Mouse (Mus musculus): Measurements from ENCODE around the gene Knl1. TPM values are rescaled to one million over a fixed set of nuclear protein-coding genes. Genes with fewer than 3 reads are reported as not detected.
"Not testable (repeated sequence)": the region's sequence is repeated elsewhere in the genome, so short reads cannot be mapped to it uniquely, and the experiment has no call there.

Knl1 gene
- polyA plus RNA-seq (2015; fragmentation: Nextera tagmentation; extraction: Ambion mirVana): 52.4 and 53.7 TPM in 2 replicates

DNA sequence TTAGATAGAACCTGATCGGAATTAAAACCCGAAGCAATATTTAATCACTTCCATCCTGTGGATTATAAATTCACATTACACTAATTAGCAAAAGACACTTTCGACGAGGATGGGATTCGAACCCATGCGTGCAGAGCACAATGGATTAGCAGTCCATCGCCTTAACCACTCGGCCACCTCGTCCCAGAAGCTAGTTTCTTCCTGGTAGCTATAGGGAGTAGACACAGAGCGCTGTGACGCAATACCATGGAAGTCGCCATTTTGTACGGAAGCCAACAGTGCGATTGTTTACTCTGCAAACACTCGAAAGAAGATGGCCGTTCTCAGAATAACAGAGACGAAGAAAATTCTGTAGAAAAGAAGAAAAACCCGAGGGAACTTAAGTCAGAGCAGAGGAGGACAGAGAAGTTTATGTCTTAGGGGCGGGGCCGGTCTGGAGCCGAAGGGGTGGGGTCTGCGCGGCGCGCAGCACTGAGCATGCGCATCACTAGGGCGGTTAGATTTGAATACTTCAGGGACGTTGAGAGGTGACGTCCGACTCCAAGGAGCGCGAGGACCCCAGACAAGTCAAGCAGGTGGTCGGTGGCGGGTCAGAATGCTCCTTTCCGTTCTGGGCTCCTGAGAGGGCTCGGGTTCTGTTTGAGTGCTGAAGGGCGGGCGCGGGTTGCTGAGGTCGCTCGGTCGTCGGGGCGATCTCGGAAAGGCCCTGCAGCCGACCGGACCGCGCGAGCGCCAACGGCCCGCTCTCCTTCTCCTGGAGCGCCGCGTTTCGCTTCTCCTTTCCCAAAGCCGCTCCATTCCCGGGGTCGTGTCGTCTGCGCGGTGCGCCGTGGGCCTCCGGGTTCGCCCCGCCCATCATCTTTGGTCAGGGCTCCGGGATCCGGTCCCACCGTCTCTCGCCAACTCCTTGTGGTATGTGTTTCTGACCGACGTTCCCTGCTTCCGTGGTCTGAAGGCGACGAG is at the start of gene Knl1:
Gene Knl1, plus strand, starts transcription at position 471 of the 963 bp plus-strand sequence.
- WGBS: under 1% methylated on average over 77 of the region's 77 CpGs
- H3K36me3 ChIP-seq: no peaks in the 10 kb centered on the region; the same call in 1 of the 2 replicates
- peak within 1 kb of the TSS; percentile 59 for H3K4me2 ChIP-seq
- H3K9me3 ChIP-seq (replicated peaks): no peaks in the 10 kb centered on the region
- peaks cover 14% of the 10 kb centered on the region for H3K4me1 ChIP-seq
- no peaks in the 10 kb centered on the region for H3K27me3 ChIP-seq
- peak within 1 kb of the TSS; percentile 94 for H3K4me3 ChIP-seq (replicated peaks)
- H3K27ac ChIP-seq: peak within 1 kb of the TSS; percentile 96
- peak; percentile 97 for ATAC-seq (replicated peaks; ENCODE audit: low FRiP score)
- peak within 1 kb of the TSS; percentile 71 for H3K9ac ChIP-seq

DNA sequence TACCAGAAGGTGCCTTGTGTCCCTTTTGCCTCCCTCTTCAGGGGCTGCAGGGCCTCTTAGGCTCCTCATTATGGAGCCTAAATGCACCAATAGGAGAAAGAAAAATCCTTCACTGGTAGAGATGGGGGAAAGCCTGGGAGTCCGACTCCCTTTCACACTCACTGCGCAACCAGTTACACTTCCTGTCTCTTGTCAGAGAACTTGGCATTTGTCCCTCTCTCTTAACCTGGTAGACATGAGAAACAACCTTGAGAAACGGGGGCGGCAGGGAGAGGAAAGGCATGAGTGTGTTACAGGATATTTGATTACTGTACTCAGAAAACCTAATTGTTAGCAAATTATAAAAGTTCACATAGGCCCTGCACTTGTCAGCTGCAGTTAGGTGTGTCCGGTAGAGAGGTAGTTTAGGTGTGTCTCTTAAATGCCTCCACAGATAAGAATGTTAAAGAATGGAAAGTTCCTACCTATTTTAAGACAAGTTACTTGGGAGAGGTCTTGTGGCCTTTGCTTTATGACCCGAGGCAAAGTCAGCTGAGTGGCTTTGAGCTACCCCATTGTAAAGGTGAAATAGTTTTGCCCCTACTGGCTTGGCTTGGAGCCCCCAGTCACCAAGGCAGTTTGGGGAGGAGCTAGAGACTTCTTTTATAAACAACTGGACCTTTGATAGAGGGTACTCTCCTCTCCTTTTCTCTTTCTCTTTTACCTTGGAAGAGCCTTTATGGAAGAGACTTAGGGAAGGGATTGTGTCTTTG is 48.6 kb upstream of the Knl1 start:
- Histone ChIP-seq H3K27ac (no peak overlapping the region), H3K36me3 (no peaks in the 10 kb centered on the region), H3K4me1 (no peaks in the 10 kb centered on the region), H3K27me3 (peaks cover 20% of the 10 kb centered on the region), H3K9ac (no peak overlapping the region), H3K4me2 (no peak overlapping the region), H3K9me3 (replicated peaks) (no peaks in the 10 kb centered on the region), H3K4me3 (replicated peaks) (no peak overlapping the region)
- WGBS: 51% methylated on average over 6 of the region's 6 CpGs
- ATAC-seq (replicated peaks; ENCODE audit: low FRiP score): no peak

DNA sequence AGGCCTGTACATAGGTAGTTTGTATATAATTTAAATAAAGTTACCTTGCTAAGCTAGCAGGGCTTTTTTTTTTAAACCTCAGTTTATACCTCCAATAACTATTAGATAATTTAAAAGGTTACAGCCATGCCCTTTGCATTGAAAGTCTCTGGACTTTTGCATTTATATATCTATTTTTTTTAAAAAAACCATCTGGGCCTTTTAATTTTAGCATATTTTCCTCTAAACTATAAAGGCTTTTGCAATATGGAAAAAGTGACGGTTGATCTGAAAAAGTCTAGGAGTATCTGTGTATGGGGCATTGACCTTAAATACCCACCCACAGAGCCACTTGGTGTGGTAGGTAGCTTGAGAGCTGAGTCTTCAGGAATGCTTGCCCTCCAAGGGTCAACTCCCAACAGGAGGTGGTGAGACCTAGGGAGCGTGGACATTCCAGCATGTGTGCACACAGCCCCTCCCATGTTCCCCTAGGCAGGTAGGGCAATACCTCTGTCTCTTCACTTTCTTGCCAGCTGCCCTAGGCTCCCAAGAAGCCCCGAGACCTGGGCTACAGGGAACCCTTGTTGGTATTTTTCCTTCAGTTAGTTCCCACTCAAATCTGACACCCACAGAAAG is 47.8 kb upstream of the Knl1 start:
- no peaks in the 10 kb centered on the region for H3K36me3 ChIP-seq
- H3K27ac ChIP-seq: no peak overlapping the region
- no peak overlapping the region for H3K4me3 ChIP-seq (replicated peaks)
- H3K9ac ChIP-seq: no peak overlapping the region
- H3K27me3 ChIP-seq: peaks cover 20% of the 10 kb centered on the region
- no peak for ATAC-seq (replicated peaks; ENCODE audit: low FRiP score)
- 81% methylated on average over 3 of the region's 3 CpGs for WGBS
- no peaks in the 10 kb centered on the region for H3K9me3 ChIP-seq (replicated peaks)
- H3K4me2 ChIP-seq: no peak overlapping the region
- H3K4me1 ChIP-seq: no peaks in the 10 kb centered on the region

- no peak overlapping the region for H3K4me3 ChIP-seq (replicated peaks)
- H3K27ac ChIP-seq: no peak overlapping the region
- ATAC-seq (replicated peaks; ENCODE audit: low FRiP score): no peak
- 84% methylated on average over 7 of the region's 7 CpGs for WGBS
- H3K4me1 ChIP-seq: no peaks in the 10 kb centered on the region
- H3K27me3 ChIP-seq: no peaks in the 10 kb centered on the region
- no peaks in the 10 kb centered on the region for H3K36me3 ChIP-seq
- H3K9ac ChIP-seq: no peak overlapping the region
- no peak overlapping the region for H3K4me2 ChIP-seq
- H3K9me3 ChIP-seq (replicated peaks): no peaks in the 10 kb centered on the region
Measured at GRCm38 (mm10) chr2:119006886-119007285, 40.0 kb upstream of the Knl1 start.

DNA sequence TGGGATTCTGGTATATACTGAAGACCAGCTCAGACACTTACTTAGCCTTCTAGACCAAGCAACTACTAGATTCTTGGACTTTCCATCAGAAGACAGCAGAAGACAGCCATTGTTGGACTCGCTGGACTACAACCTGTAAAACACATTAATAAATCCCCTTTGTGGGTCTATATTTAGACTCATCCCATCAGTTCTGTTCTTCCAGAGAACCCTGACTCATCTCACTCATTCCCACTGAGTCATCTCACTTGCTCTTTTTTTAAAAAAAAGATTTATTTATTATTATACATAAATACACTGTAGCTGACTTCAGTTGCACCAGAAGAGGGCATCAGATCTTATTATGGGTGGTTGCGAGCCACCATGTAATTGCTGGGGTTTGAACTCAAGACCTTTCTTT is 37.5 kb upstream of the Knl1 start:
- H3K27ac ChIP-seq: no peak overlapping the region
- H3K36me3 ChIP-seq: no peaks in the 10 kb centered on the region
- ATAC-seq (replicated peaks; ENCODE audit: low FRiP score): no peak
- no peaks in the 10 kb centered on the region for H3K27me3 ChIP-seq
- H3K4me3 ChIP-seq (replicated peaks): no peak overlapping the region
- H3K9me3 ChIP-seq (replicated peaks): no peaks in the 10 kb centered on the region
- no peak overlapping the region for H3K4me2 ChIP-seq
- H3K4me1 ChIP-seq: no peaks in the 10 kb centered on the region
- WGBS: 96% methylated on average over 2 of the region's 2 CpGs
- H3K9ac ChIP-seq: no peak overlapping the region

- WGBS: 63% methylated on average over 7 of the region's 7 CpGs
- Histone ChIP-seq H3K36me3 (peaks cover 16% of the 10 kb centered on the region), H3K4me3 (replicated peaks) (no peak overlapping the region), H3K27ac (no peak overlapping the region), H3K4me2 (no peak overlapping the region), H3K9ac (no peak overlapping the region), H3K4me1 (peaks cover 23% of the 10 kb centered on the region), H3K9me3 (replicated peaks) (peaks cover 3% of the 10 kb centered on the region; the same call in 1 of the 2 replicates), H3K27me3 (no peaks in the 10 kb centered on the region)
- no peak for ATAC-seq (replicated peaks; ENCODE audit: low FRiP score)
Measured at GRCm38 (mm10) chr2:119014989-119015388, 31.9 kb upstream of the Knl1 start.

- ATAC-seq (replicated peaks; ENCODE audit: low FRiP score): no peak
- peaks cover 23% of the 10 kb centered on the region for H3K4me1 ChIP-seq
- no peak overlapping the region for H3K4me3 ChIP-seq (replicated peaks)
- no peak overlapping the region for H3K27ac ChIP-seq
- H3K36me3 ChIP-seq: peaks cover 23% of the 10 kb centered on the region
- H3K4me2 ChIP-seq: no peak overlapping the region; the same call in 1 of the 2 replicates
- no peaks in the 10 kb centered on the region for H3K27me3 ChIP-seq
- H3K9me3 ChIP-seq (replicated peaks): peaks cover 3% of the 10 kb centered on the region; the same call in 1 of the 2 replicates
- no peak overlapping the region for H3K9ac ChIP-seq
- WGBS: 35% methylated on average over 12 of the region's 12 CpGs
Measured at GRCm38 (mm10) chr2:119015604-119016180, 31.2 kb upstream of the Knl1 start.

- WGBS: 90% methylated on average over 4 of the region's 4 CpGs
- not testable (repeated sequence) for ATAC-seq (replicated peaks; ENCODE audit: low FRiP score); H3K9me3 ChIP-seq (replicated peaks); H3K4me2 ChIP-seq; H3K4me3 ChIP-seq (replicated peaks); H3K9ac ChIP-seq; H3K27me3 ChIP-seq; H3K27ac ChIP-seq
- H3K36me3 ChIP-seq: peaks cover 29% of the 10 kb centered on the region
- peaks cover 23% of the 10 kb centered on the region for H3K4me1 ChIP-seq
Measured at GRCm38 (mm10) chr2:119016312-119016711, 30.6 kb upstream of the Knl1 start.

DNA sequence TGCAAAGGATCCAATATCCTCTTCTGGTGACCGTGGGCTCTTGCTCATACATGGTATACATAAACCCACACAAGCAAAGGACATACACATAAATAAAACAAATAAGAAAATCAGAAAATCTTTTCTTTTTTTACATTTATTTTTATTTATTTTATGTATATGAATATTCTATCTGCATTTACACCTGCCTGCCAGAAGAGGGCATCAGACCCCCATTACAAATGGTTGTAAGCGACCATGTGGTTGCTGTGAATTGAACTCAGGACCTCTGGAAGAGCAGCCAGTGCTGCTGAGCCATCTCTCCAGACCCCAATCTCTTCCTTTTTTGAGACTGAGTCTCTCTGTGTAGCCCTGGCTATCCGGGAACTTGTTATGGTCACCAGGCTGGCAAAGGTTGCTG is 29.3 kb upstream of the Knl1 start:
- H3K4me2 ChIP-seq: no peak overlapping the region
- no peak overlapping the region for H3K9ac ChIP-seq
- WGBS: 96% methylated on average over 3 of the region's 3 CpGs
- peaks cover 3% of the 10 kb centered on the region; the same call in 1 of the 2 replicates for H3K9me3 ChIP-seq (replicated peaks)
- no peak overlapping the region for H3K27ac ChIP-seq
- H3K4me1 ChIP-seq: peaks cover 23% of the 10 kb centered on the region
- H3K27me3 ChIP-seq: no peaks in the 10 kb centered on the region
- peaks cover 42% of the 10 kb centered on the region for H3K36me3 ChIP-seq
- no peak for ATAC-seq (replicated peaks; ENCODE audit: low FRiP score)
- no peak overlapping the region for H3K4me3 ChIP-seq (replicated peaks)

- 37% methylated on average over 22 of the region's 22 CpGs for WGBS
- Histone ChIP-seq H3K27ac (peak overlapping the region; percentile 67), H3K4me3 (replicated peaks) (no peak overlapping the region), H3K9ac (no peak overlapping the region), H3K4me1 (peaks cover 23% of the 10 kb centered on the region), H3K9me3 (replicated peaks) (peaks cover 3% of the 10 kb centered on the region; the same call in 1 of the 2 replicates), H3K4me2 (peak overlapping the region; percentile 43), H3K27me3 (no peaks in the 10 kb centered on the region), H3K36me3 (peaks cover 47% of the 10 kb centered on the region)
- peak; percentile 73 for ATAC-seq (replicated peaks; ENCODE audit: low FRiP score)
Measured at GRCm38 (mm10) chr2:119018391-119019122, 28.4 kb upstream of the Knl1 start.

- Histone ChIP-seq H3K4me1 (peaks cover 23% of the 10 kb centered on the region), H3K27ac (peak overlapping the region; percentile 39; the same call in 1 of the 2 replicates), H3K9me3 (replicated peaks) (peaks cover 3% of the 10 kb centered on the region; the same call in 1 of the 2 replicates), H3K9ac (no peak overlapping the region), H3K4me3 (replicated peaks) (no peak overlapping the region), H3K27me3 (no peaks in the 10 kb centered on the region), H3K36me3 (peaks cover 47% of the 10 kb centered on the region), H3K4me2 (peak overlapping the region; percentile 43)
- 19% methylated on average over 5 of the region's 5 CpGs for WGBS
- peak; percentile 58 for ATAC-seq (replicated peaks; ENCODE audit: low FRiP score)
Measured at GRCm38 (mm10) chr2:119019131-119019530, 27.8 kb upstream of the Knl1 start.
